Mouse (Mus musculus) intestine, embryonic 15.5 days (tissue): Measurements from ENCODE around the gene Itga2. TPM values are rescaled to one million over a fixed set of nuclear protein-coding genes. Genes with fewer than 3 reads are reported as not detected.

Source experiments
- ATAC-seq: fragments of 200-750 bp; cut with Nextera tagmentation; 2 replicates; pipeline ENCODE4 v1.8.0; 2017; ENCODE audit warnings: moderate TSS enrichment, moderate library complexity
- H3K27ac ChIP-seq: fragments of 300-500 bp; sonication (generic); 2 replicates; pipeline ENCODE4 v1.5.1; 2015; ENCODE audit warnings: mild to moderate bottlenecking, inconsistent platforms
- H3K27me3 ChIP-seq: fragments of 300-500 bp; sonication (generic); replicated peaks from 2 replicates; pipeline ENCODE4 v1.6.1; 2015; ENCODE audit warnings: inconsistent platforms
- H3K36me3 ChIP-seq: fragments of 300-500 bp; sonication (generic); 2 replicates; pipeline ENCODE4 v1.6.1; 2015; ENCODE audit warnings: inconsistent platforms
- H3K4me1 ChIP-seq: fragments of 300-500 bp; sonication (generic); replicated peaks from 2 replicates; pipeline ENCODE4 v1.6.1; 2015; ENCODE audit warnings: inconsistent platforms
- H3K4me2 ChIP-seq: fragments of 300-500 bp; sonication (generic); replicated peaks from 2 replicates; pipeline ENCODE4 v1.6.1; 2015; ENCODE audit warnings: mild to moderate bottlenecking, inconsistent platforms
- H3K4me3 ChIP-seq: fragments of 300-500 bp; sonication (generic); replicated peaks from 2 replicates; pipeline ENCODE4 v1.5.1; 2015; ENCODE audit warnings: inconsistent platforms
- H3K9ac ChIP-seq: fragments of 300-500 bp; sonication (generic); 2 replicates; pipeline ENCODE4 v1.6.1; 2015; ENCODE audit warnings: inconsistent platforms
- H3K9me3 ChIP-seq: fragments of 300-500 bp; sonication (generic); 2 replicates; pipeline ENCODE4 v1.6.1; 2016; ENCODE audit warnings: inconsistent platforms
- WGBS: fragments of 180-500 bp; shearing (Covaris S2); methylation state at CpG from one replicate; pipeline ENCODE4 v1.1.7; 2015; 5-methylcytosine and 5-hydroxymethylcytosine counted together
- polyA plus RNA-seq: library from polyadenylated mRNA; unstranded; fragments of >200 nt; fragmentation: Nextera tagmentation; extraction: Ambion mirVana; gene quantifications from 2 replicates; pipeline ENCODE4 v1.2.1, GENCODE M21; 2015

The Itga2 gene
- polyA plus RNA-seq = 7.0 and 9.8 TPM in 2 replicates

DNA sequence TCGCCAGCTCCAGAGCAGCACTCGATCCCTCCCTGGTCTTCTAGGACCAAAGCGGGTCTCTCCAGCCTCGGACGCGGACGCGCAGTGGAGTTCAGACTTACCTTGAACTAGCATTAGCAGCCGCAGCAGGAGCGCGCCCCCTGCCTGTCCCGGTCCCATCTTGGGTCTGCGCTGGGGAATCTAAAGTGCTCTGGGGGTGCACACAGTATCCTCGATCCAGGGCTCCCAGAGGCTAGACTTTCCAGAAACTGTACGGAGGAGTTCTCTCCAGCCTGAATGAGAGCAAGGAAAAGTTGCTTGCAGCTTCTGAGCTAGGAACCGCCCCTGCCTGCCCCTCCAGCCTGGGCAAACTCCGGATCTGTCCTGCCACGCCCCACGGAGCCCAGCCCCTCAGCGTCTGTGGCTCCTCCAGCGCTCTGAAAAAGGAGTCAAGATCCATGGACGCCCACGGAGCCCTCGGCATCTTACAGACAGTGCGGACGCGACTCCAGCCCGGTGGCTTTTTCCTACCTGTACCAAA is at the start of gene Itga2:
Gene Itga2, minus strand, starts transcription at position 326 of the 520 bp plus-strand sequence.
- peak; percentile 90 for ATAC-seq
- Histone ChIP-seq H3K27ac (peak within 1 kb of the TSS; percentile 77), H3K4me1 (0 out of 2 replicates have a peak, but pooled peaks cover 5% of the 10 kb centered on the region), H3K36me3 (no peaks in the 10 kb centered on the region), H3K4me3 (peak within 1 kb of the TSS; percentile 52), H3K9me3 (no peaks in the 10 kb centered on the region), H3K4me2 (peak within 1 kb of the TSS; percentile 84), H3K27me3 (no peaks in the 10 kb centered on the region), H3K9ac (peak within 1 kb of the TSS; percentile 53)
- 1% methylated on average over 28 of the region's 28 CpGs for WGBS

DNA sequence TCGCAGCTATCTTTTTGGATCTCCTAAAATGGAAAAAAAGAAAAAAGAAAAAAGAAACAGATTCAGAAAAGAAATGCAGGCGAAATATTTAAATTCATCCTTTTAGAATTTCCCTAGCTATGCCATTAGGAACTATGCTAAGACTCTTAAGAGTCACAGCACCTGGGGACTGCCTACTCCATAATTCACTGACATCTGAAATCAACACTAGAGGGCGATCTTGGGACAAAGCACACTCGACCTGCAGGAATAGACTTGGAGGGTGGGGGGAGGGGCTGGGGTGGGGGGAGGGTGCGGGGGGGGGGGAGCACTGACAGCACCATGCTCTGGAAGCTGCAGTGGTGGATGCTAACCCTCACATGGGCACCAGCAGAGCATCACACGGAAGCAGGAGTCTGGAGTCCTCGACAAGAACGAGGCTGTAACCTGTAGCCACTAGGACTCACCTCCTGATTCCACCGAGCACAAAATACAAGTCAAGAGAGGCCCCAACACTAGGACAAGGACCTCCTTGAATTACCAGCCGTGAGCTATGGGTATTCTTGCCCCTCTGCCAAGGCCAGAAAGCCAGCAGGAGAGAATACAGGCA is 49.0 kb upstream of the Itga2 start:
- Histone ChIP-seq H3K9me3 (no peaks in the 10 kb centered on the region), H3K27me3 (no peaks in the 10 kb centered on the region), H3K9ac (no peak overlapping the region), H3K4me3 (no peak overlapping the region), H3K36me3 (no peaks in the 10 kb centered on the region), H3K27ac (no peak overlapping the region), H3K4me1 (no peaks in the 10 kb centered on the region), H3K4me2 (no peak overlapping the region)
- 52% methylated on average over 10 of the region's 10 CpGs for WGBS
- ATAC-seq = no peak

DNA sequence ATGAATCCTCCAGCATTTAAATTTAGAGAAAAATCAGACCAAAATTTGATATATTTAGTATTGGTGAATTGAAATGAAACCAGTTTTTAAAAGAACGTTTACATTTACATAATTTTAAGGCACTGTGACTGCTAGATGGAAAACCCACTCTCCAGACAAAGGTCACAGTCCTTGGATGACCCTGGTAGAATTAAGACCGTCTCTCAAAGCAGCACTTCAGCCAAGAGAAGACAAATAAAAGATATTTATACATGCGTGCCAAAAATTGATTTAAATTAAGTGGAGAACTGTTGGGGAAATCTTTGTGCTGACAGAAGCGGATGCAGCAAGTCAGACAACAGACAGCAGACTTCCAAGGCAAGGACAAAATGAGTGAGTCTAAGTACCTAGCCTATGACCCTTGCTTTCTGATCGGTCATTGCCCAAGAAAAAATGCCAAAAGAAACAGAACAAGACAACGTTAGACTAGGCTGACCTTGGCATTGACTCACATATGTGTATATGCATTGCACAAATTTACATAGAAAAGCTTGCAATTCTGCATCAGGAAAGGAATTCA is 42.7 kb upstream of the Itga2 start:
- 48% methylated on average over 6 of the region's 6 CpGs for WGBS
- Histone ChIP-seq H3K27me3 (no peaks in the 10 kb centered on the region), H3K4me2 (no peak overlapping the region), H3K4me3 (no peak overlapping the region), H3K36me3 (no peaks in the 10 kb centered on the region), H3K4me1 (no peaks in the 10 kb centered on the region), H3K9me3 (no peaks in the 10 kb centered on the region), H3K9ac (no peak overlapping the region), H3K27ac (no peak overlapping the region)
- no peak for ATAC-seq

DNA sequence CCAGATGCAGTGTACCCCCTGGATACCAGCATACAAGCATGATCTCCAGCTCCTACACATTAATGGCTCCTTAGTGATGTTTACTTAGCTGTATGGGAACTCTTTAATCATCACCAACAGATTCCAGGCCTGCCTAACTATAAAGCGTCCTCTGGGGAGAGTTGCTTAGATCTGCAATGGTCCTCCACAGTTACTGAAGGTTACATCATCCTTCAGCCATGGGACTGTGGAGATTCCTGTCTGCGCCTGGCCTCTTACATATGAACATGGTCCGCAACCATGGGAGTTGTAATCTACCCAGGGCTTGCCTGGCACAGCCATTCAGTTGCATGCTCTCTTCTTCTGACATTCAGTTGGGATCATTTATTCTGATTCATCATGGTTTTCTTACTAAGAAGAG is 40.0 kb upstream of the Itga2 start:
- 67% methylated on average over 3 of the region's 3 CpGs for WGBS
- ATAC-seq = 0 out of 2 replicates have a peak, but pooled peaks have one; percentile 39
- no peaks in the 10 kb centered on the region for H3K4me1 ChIP-seq
- H3K9ac ChIP-seq = no peak overlapping the region
- no peaks in the 10 kb centered on the region for H3K9me3 ChIP-seq
- no peaks in the 10 kb centered on the region for H3K27me3 ChIP-seq
- H3K4me2 ChIP-seq = no peak overlapping the region
- H3K4me3 ChIP-seq = no peak overlapping the region
- no peak overlapping the region for H3K27ac ChIP-seq
- no peaks in the 10 kb centered on the region for H3K36me3 ChIP-seq

DNA sequence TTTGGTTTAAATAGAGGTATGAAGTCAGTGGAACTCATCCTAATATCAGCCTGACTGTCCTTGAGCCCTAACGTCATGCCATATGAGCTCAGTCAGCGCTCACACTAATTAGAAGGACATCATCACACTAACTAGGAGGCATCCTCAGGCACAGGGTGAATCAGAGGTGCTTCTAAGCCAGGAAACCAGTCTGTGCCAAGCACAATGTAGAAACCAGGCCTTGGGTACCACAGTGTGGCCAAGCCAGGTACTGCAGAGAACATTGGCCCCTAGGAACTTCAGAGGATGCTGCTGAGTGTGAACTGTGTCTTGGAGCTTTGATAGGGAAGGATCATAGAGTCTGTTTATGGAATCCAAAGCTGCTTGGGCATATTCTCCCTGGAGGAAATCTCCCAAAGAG is 32.3 kb upstream of the Itga2 start:
- Histone ChIP-seq H3K9me3 (no peaks in the 10 kb centered on the region), H3K9ac (no peak overlapping the region), H3K36me3 (no peaks in the 10 kb centered on the region), H3K4me3 (no peak overlapping the region), H3K27me3 (no peaks in the 10 kb centered on the region), H3K4me1 (peaks cover 3% of the 10 kb centered on the region; the same call in 1 of the 2 replicates), H3K4me2 (no peak overlapping the region), H3K27ac (no peak overlapping the region)
- peak; percentile 86 for ATAC-seq
- 32% methylated on average over 2 of the region's 2 CpGs for WGBS

DNA sequence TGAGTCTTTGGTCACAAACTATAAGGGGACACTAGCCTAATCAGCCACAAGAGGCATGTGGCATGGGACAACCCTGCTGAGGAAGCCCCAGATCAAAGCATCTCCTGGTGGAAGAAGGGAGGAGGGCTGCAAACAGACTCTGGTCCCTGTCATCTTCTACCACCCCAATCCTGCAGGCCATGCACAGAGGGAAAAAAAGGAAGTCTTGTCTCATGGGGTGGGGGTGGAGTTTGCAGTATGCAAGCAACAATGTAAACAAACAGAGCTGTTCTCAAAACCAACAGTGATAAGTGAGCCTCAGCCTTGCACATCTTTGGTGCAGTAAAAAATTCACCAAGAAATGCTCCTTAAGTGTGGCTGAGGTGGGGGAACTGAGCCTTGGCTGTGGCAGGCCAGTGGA is 22.6 kb upstream of the Itga2 start:
- Histone ChIP-seq H3K9ac (no peak overlapping the region), H3K9me3 (no peaks in the 10 kb centered on the region), H3K4me1 (no peaks in the 10 kb centered on the region), H3K4me3 (no peak overlapping the region), H3K36me3 (no peaks in the 10 kb centered on the region), H3K27ac (no peak overlapping the region), H3K4me2 (no peak overlapping the region), H3K27me3 (no peaks in the 10 kb centered on the region)
- no peak for ATAC-seq

DNA sequence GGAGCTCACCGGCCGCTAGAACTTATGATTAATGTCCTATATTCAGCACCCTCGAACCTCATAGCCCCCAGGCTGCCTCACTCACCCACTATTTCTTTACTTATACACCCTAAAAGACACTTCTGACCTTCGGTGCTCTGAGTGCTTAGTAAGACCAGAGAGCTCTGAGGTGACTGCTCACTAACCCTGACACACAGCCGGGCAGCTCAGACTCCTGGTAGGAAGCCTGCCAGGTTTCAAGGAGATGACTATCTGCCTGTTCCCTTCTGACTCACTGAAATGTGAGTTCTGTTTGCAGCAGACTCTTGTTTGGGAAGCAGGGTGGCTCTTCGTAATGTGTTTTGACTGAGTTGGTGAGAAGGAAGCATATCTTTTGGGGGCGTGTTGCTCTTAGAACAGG is 1.6 kb upstream of the Itga2 start:
- no peaks in the 10 kb centered on the region for H3K36me3 ChIP-seq
- H3K4me3 ChIP-seq = no peak overlapping the region
- no peaks in the 10 kb centered on the region for H3K27me3 ChIP-seq
- 0 out of 2 replicates have a peak, but pooled peaks cover 5% of the 10 kb centered on the region for H3K4me1 ChIP-seq
- no peaks in the 10 kb centered on the region for H3K9me3 ChIP-seq
- ATAC-seq = no peak
- no peak overlapping the region for H3K4me2 ChIP-seq
- no peak overlapping the region for H3K9ac ChIP-seq
- H3K27ac ChIP-seq = no peak overlapping the region
- WGBS = 82% methylated on average over 7 of the region's 7 CpGs

DNA sequence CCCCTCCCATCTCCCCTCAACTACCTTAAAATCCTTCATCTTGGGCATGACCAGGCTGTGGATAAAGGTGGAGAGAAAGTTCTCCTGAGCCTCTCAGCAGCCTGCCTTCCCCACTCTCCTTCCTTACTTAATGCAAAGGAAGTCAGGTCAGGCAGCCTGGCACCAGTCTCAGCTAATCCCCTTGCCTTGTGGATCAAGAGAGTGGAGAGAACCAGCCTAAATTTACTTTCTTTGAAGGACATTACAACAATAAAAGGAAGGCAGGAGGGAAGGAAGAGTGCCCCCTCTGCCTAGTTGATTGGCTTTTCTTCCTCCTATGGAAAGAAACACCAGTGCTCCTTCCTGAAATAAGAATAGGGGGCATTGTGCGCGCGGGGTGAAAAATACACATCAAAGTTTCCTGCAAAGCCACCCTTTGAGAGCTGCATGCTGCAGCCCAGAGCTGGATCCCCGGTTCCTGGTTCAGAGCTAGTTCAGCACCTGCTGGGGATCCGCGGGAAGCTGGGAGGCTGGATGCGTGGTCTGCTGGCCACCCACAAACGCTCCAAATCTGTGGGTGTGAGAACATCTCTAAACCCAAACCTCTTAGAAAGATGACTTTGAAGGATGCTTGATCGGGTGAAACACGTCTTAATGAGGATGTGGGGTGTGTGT is 777 bp downstream of the Itga2 start:
- Histone ChIP-seq H3K4me3 (peak overlapping the region; percentile 52), H3K36me3 (no peaks in the 10 kb centered on the region), H3K27ac (peak overlapping the region; percentile 77), H3K9ac (peak overlapping the region; percentile 53), H3K9me3 (no peaks in the 10 kb centered on the region), H3K4me1 (0 out of 2 replicates have a peak, but pooled peaks cover 5% of the 10 kb centered on the region), H3K4me2 (peak overlapping the region; percentile 84), H3K27me3 (no peaks in the 10 kb centered on the region)
- WGBS = under 1% methylated on average over 10 of the region's 10 CpGs
- ATAC-seq = peak; percentile 74

DNA sequence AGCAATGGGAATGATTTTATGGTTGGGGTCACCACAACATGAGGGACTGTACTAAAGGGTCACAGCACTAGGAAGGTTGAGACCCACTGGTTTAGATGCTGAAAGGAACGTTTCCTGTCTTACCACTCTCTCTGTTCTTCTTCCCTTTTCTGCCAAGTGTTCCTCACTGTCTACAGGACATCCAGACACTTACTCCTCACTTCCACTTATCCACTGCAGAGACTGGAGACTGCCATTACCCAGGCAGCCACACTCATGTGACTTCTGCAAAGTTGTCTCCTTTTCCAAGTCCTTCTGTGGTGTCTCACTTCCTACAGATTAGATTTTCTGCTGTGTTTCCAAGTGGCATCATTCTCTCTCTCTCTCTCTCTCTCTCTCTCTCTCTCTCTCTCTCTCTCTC is 7.1 kb downstream of the Itga2 start:
- 61% methylated on average over 1 of the region's 1 CpGs for WGBS
- H3K9me3 ChIP-seq = no peaks in the 10 kb centered on the region
- no peak for ATAC-seq
- no peak overlapping the region for H3K27ac ChIP-seq
- no peak overlapping the region for H3K9ac ChIP-seq
- H3K4me2 ChIP-seq = no peak overlapping the region
- H3K4me3 ChIP-seq = no peak overlapping the region
- no peaks in the 10 kb centered on the region for H3K36me3 ChIP-seq
- 0 out of 2 replicates have a peak, but pooled peaks cover 7% of the 10 kb centered on the region for H3K4me1 ChIP-seq
- H3K27me3 ChIP-seq = no peaks in the 10 kb centered on the region

DNA sequence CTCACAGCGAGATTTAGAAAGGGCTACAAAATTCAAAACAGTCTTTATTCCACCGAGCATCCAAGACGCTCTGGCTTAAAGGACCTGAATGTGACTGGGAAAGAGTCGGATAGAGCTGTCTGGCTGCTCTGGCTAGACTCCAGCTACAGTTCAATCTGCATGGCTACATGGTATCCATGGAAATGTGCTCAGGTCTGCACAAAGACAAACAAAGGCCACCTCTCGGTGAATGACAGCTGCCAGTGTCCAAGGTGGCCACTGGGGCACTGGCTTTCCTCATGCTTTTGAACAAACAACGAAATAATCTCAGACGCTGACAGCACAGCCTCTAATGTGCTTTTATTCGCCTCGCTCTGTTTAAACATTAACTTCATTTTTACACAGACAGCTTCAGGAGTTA is 8.6 kb downstream of the Itga2 start:
- Histone ChIP-seq H3K27ac (no peak overlapping the region), H3K9me3 (no peaks in the 10 kb centered on the region), H3K4me2 (peak overlapping the region; percentile 47), H3K27me3 (no peaks in the 10 kb centered on the region), H3K9ac (no peak overlapping the region), H3K4me3 (no peak overlapping the region), H3K36me3 (no peaks in the 10 kb centered on the region), H3K4me1 (0 out of 2 replicates have a peak, but pooled peaks cover 7% of the 10 kb centered on the region)
- 33% methylated on average over 9 of the region's 9 CpGs for WGBS
- peak; percentile 86 for ATAC-seq

DNA sequence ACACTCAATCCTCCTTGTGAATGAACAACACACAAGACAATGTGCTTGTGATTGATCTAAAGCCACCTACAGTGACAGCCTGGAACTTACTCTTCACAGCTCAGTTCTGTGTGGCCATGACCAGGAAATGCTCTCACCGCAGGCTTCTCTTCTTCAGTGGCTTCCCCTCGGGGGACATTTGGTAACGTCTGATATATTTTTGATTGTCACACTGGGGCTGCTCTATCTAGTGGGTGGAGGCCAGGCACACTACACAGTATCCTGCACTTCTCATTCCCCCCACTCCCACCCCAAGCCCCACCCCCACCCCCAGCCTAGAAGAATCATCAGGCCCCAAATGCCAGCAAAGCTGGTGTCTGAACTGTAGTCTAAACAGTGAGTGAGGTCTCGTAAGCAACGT is 16.1 kb downstream of the Itga2 start:
- no peaks in the 10 kb centered on the region for H3K9me3 ChIP-seq
- ATAC-seq = peak; percentile 11; the same call in 1 of the 2 replicates
- 42% methylated on average over 5 of the region's 5 CpGs for WGBS

DNA sequence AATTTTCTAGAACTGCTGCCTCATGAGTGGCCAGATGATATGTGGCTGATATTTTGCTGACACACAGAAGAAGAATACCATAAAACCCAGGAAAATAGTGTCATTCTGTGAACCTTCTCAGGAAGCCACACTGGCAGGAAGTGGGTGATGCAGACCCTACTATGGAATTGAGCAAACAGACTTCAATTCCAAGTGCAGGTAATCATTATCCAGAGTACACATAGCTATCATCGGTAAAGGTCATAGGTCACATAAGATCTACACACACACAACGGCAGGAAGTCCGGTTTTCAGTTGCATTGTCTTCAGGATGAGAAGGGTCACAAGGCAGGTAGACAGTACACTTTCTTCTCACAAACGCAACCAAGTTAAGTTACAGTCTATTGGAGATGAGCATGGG is 16.9 kb downstream of the Itga2 start:
- WGBS = 44% methylated on average over 4 of the region's 4 CpGs
- ATAC-seq = peak; percentile 94

More for the DNA sequence above, 16.1 kb downstream of the Itga2 start:
- H3K4me1 ChIP-seq = peaks cover 2% of the 10 kb centered on the region; the same call in 1 of the 2 replicates
- H3K36me3 ChIP-seq = no peaks in the 10 kb centered on the region
- H3K9ac ChIP-seq = no peak overlapping the region
- H3K4me3 ChIP-seq = no peak overlapping the region
- no peaks in the 10 kb centered on the region for H3K27me3 ChIP-seq
- no peak overlapping the region for H3K4me2 ChIP-seq
- no peak overlapping the region for H3K27ac ChIP-seq

More for the DNA sequence above, 16.9 kb downstream of the Itga2 start:
- Histone ChIP-seq H3K27me3 (no peaks in the 10 kb centered on the region), H3K4me3 (no peak overlapping the region), H3K4me1 (peaks cover 2% of the 10 kb centered on the region; the same call in 1 of the 2 replicates), H3K9ac (no peak overlapping the region), H3K4me2 (peak overlapping the region; percentile 3; the same call in 1 of the 2 replicates), H3K27ac (peak overlapping the region; percentile 49), H3K36me3 (no peaks in the 10 kb centered on the region), H3K9me3 (no peaks in the 10 kb centered on the region)
